Mouse (Mus musculus) thymus, postnatal 14 days (tissue): Measurements from ENCODE around the gene Cfap61.

Experiments used
- DNase-seq: peaks from one replicate; pipeline ENCODE4 v3.0.0; 2021

Gene Cfap61

GRCm38 (mm10) chr2:146223176-146223905 is 288.8 kb downstream of the Cfap61 start:
- peak; percentile 7 for DNase-seq

GRCm38 (mm10) chr2:146224141-146224540 is 289.6 kb downstream of the Cfap61 start:
- no peak for DNase-seq

- DNase-seq, result no peak
These were observed 291.2 kb downstream of the Cfap61 start for GRCm38 (mm10) chr2:146225818-146226217.

- no peak for DNase-seq
These were observed 291.9 kb downstream of the Cfap61 start for GRCm38 (mm10) chr2:146226484-146226883.

GRCm38 (mm10) chr2:146227646-146228045 is 293.1 kb downstream of the Cfap61 start:
- DNase-seq, result no peak

- DNase-seq, result no peak
These were observed 293.9 kb downstream of the Cfap61 start for GRCm38 (mm10) chr2:146228435-146228834.

GRCm38 (mm10) chr2:146231485-146231884 is 296.9 kb downstream of the Cfap61 start:
- no peak for DNase-seq

GRCm38 (mm10) chr2:146239196-146239747 is 304.7 kb downstream of the Cfap61 start:
- no peak for DNase-seq

- no peak for DNase-seq
These were observed 309.5 kb downstream of the Cfap61 start for GRCm38 (mm10) chr2:146244049-146244448.

- DNase-seq, result no peak
These were observed 310.8 kb downstream of the Cfap61 start for GRCm38 (mm10) chr2:146245401-146245800.

- no peak for DNase-seq
These were observed 312.0 kb downstream of the Cfap61 start for GRCm38 (mm10) chr2:146246409-146247075.

- DNase-seq, result no peak
These were observed 313.0 kb downstream of the Cfap61 start for GRCm38 (mm10) chr2:146247576-146247975.

GRCm38 (mm10) chr2:146249033-146249432 is 314.4 kb downstream of the Cfap61 start:
- DNase-seq, result no peak

GRCm38 (mm10) chr2:146250236-146250904 is 315.8 kb downstream of the Cfap61 start:
- DNase-seq, result no peak

- no peak for DNase-seq
These were observed 319.8 kb downstream of the Cfap61 start for GRCm38 (mm10) chr2:146254387-146254786.

- no peak for DNase-seq
These were observed 321.1 kb downstream of the Cfap61 start for GRCm38 (mm10) chr2:146255636-146256035.

- no peak for DNase-seq
These were observed 321.8 kb downstream of the Cfap61 start for GRCm38 (mm10) chr2:146256321-146256875.

- no peak for DNase-seq
These were observed 322.5 kb downstream of the Cfap61 start for GRCm38 (mm10) chr2:146257037-146257436.

- DNase-seq, result no peak
These were observed 323.0 kb downstream of the Cfap61 start for GRCm38 (mm10) chr2:146257609-146258008.

- no peak for DNase-seq
These were observed 324.3 kb downstream of the Cfap61 start for GRCm38 (mm10) chr2:146258736-146259469.

GRCm38 (mm10) chr2:146259787-146260560 is 325.4 kb downstream of the Cfap61 start:
- no peak for DNase-seq

GRCm38 (mm10) chr2:146261146-146261545 is 326.6 kb downstream of the Cfap61 start:
- DNase-seq, result no peak
